Mouse (Mus musculus) retina, postnatal 1 day (tissue): Measurements from ENCODE around the gene Aacs.

Experiments used
- DNase-seq: peaks from one replicate; pipeline ENCODE4 v3.0.0-alpha.2; 2012

Gene Aacs

DNA sequence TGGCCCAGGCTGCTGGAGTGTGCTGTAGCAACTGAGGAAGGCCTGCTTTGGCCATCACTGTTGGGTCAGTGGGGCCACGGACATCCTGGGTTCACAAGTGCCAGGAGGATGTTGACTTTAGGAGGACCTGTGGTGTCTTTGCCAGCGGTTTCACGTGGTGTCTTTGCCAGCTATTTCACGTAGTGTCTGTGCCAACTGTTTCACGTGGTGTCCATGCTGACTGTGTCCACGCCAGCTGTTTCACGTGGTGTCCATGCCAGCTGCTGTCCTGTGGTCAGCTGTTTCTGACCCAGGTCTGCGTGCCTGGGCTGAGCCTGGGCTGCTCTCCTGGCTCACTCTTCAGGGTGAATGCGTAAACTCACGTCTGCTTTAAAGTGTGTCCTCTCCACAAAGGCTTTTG is 20.0 kb downstream of the Aacs start:
- no peak for DNase-seq

DNA sequence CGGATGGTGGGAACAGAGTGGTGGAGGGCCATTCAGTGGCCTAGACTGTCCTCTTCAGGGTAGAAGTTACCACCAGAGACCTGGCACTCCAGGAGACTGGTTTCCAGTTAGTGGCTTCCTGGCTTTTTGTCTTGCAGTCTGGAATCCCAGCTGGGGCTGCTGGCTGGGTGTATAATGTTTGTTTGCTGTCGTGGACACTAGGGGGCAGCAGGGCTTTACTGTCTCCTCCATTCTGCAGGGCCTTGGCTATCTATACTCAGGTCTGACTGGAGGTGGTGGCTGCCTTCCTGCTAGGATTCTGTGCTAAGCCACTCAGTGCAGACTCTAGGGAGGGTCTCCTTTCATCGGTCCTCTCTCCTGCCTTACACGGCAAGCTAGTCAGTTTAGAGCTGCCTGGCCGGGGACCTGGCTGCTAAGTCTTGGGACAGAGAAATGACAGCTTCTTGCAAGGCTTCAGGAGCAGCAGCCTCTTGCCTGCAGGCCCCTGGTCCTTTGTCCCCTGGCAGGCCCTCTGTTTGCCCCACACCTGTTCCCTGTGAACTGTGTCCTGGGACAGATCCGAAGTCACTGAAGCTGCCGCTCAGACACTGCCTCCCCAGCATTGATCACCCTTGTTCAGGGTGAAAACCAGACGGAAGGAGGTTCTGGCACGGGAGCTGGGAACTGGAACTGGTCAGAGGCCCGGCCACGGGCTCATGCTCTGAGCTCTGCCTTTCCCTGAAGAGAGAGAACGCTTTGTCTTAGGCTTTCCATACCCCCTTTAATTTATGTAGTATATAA is 22.4 kb downstream of the Aacs start:
- DNase-seq, result peak; percentile 75

DNA sequence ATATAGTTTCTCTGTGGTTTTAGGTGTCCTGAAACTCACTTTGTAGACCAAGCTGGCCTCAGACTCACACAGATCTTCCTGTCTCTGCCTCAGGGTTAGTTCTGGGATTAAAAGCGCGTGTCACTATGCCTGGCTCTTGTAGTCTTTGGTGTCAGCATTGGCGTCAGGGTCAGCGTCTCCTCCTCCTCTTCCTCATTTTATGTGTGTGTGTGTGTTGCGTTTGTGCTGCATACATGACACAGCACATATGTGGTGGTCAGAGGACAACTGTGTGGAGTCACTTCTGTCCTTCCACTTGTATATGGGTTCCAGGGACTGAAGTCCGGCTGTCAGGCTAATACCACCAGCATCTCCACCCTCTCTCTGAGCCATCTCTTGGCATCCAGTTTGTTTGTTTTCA is 25.9 kb downstream of the Aacs start:
- no peak for DNase-seq

DNA sequence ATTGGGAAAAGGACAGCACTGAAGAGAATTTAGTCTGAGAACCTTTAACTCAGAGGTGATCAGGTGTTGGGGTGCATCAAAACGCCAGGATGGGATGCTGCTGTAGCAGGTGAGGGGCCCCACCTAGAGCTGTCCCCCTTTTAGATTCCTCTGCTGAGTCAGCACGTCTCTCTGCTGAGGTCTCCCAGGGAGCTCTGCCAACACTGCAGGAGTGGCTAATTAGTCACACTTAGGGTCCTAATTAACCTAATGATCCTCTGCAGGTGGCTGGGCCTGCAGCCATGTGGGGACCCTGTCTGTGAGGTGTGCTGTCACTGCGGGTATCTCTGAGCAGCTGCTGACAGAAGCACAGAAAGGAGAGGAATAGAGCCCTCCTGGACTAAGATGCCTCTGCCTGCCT is 26.6 kb downstream of the Aacs start:
- no peak for DNase-seq

DNA sequence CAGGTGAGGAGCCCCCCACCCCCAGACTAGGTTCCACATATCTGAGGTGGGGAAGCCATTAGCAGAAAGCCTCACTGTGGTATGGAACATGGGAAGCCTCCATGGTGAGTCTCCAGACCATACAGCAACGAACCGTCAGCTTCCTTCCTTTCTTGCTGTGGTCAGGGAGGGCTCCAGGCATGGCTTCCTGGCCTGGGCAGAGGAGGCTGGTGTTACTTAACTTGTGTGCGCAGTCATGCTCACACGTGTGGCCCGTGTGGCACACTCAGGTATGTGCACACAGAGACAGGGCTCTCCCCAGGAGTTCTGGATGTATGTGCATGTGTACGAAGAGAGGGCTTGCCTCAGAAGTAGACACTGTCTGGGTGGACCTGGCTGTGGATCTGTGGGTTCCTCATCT is 28.0 kb downstream of the Aacs start:
- no peak for DNase-seq

DNA sequence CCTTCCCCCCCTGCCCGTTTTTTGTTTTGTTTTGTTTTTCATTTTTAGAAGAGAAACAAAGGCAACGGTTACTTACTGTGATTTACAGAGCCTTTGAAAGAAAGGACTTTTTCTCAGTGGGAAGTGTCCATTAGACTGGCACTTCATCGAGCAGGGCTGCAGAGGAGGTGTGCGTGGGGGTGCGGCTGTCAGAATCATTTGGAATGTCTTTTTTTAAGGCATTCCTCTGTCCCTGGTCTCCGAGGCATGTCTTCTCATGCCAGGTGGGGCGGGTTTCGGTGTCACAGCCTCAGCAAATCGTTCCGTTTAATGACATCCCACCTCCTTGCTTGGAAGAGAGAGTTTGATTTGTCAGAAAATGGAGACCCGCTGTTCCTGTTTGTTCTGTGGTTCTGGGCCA is 29.1 kb downstream of the Aacs start:
- DNase-seq, result no peak

DNA sequence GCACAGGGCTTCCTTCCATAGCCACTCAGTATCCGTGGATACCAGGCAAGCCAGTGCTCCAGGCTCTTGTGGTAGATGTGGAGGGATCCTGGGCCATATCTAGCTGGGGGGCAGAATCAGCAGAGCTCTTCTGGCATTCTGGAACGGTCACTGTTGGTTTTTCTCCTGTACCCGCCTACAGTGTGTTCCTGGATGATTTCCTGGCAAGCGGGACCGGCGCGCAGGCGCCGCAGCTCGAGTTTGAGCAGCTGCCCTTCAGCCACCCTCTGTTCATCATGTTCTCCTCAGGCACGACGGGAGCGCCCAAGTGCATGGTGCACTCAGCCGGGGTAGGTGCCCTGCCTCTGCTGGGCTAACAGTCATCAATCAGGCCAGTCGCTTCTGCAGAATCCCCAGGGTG is 30.4 kb downstream of the Aacs start:
- no peak for DNase-seq

DNA sequence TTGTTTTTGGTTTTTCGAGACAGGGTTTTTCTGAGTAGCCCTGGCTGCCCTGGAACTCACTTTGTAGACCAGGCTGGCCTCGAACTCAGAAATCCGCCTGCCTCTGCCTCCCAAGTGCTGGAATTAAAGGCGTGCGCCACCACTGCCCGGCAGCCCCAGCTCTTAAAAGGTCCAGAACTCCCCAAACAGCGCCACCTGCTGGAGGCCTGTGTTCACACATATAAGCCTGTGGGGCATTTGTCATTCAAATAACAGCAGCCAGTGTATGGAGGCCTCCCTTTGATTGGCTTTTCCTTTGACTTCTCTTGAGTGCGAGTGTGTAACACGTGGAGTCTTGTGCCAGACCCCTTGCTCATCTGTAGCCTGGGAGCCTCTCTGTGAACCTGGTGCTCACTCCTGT is 32.0 kb downstream of the Aacs start:
- DNase-seq, result peak; percentile 35

DNA sequence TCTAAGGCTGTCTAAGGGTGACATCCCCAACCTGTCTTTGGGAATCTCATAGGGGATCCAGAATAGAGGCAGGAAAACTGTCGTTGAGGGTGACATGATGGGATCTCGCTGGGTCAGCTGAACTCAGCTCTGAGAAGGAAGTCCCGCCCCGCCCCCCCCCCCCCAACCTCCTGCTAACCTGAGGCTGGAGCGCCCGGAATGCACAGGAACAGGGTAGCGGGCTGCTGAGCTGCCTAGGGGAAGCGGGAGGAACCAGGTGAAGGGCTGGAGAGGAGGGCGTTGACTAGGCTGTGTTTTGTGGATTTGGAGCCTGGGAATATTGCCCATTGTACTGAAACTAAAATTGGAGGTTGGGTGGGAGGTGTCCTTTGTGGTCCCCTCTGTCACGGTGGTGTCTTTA is 32.4 kb downstream of the Aacs start:
- DNase-seq, result no peak

DNA sequence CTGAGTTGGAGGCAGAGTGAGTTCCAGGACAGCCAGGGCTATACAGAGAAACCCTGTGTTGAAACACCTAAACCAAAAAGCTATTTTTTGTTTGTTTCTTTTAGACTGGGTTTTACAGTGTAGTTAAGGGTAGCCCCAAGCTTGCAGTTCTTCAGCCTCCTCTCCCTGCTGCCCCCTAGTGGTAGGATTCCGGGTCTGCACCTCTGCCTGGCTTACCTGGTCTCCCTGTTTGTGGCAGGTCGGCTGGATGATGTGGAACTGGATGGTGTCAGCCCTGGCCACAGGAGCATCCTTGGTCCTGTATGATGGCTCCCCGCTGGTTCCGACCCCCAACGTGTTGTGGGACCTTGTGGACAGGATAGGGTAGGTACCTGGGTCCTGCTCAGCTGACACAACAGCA is 33.9 kb downstream of the Aacs start:
- peak; percentile 66 for DNase-seq

DNA sequence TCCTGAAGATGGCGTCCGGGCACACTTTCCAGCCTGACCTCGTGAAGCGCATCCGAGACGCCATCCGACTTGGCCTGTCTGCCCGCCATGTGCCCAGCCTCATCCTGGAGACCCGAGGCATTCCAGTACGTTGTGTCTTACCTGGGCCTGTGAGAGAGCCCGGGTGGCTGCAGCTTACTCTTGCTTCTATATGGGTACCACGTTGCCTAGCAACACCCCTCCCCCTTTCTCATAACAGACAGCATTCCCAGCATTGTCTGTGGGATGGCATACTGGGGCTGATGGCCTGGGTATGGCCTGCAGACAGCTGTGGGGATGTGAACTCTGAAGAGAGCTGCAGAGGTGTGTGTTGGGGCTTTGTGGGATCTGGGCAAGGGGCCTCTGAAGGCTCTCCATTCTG is 39.4 kb downstream of the Aacs start:
- no peak for DNase-seq

DNA sequence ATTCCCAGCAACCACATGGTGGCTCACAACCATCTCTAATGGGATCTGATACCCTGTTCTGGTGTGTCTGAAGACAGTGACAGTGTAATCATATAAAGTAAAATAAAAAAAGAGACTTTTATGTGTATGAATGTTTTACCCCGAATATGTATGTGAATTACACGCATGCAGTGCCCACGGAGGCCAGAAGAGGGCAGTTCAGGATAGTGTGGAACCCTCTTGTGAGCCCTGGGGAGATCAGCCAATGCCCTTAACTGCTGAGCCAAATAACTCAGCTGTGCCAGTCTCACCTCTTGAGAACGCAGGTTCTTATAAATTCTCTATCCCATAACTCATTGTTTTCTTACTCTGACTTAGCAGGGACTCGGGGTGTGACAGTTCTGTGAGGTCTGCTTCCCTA is 43.0 kb downstream of the Aacs start:
- peak; percentile 51 for DNase-seq

DNA sequence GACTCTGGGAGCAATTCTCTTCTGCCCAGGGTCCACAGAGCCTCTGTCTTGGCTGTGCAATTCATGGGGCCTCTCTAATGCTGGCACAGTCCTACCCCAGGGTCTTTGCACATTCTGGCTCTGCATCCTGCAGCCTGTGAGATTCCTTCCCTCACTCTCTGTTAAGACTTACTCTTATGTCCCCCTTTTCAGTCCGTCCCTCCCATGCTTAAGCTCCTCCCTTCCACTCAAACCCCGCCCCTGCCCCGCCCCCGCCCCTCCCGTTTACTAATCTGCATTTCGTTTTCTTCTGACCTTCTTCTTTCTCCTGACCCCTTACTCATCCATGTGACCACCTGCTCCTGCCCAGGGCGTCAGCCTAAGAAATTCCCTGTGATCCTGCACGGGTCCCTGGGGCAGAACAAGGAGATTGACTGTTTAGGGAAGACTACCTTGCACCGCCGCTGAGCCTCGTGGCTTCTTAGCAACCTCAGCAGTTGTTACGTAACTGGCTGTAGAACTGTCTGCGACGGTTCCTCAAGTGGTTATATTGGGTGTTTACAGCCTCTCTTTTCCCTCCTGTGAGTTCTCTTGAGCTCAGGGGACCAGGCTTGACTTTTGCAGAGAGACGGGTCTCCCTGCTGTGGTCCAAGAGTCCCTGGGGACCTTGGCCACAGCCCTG is 45.4 kb downstream of the Aacs start:
- DNase-seq, result peak; percentile 37

DNA sequence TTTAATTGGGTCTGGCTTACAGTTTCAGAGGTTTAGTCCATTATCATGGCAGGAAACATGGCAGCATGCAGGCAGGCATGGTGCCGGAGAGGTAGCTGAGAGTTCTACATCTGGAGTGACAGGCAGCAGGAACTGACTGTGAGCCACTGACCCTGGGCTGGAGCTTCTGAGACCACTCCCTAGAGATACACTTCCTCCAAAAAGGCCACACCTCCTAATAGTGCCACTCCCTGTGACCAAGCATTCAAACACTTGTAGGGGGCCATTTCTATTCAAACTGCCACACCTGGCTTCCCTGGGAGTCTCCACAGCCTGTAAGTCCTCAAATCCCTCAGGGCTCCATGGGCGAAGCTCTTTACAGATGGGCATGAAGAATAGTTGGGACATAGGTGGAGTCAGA is 47.7 kb downstream of the Aacs start:
- DNase-seq, result no peak

DNA sequence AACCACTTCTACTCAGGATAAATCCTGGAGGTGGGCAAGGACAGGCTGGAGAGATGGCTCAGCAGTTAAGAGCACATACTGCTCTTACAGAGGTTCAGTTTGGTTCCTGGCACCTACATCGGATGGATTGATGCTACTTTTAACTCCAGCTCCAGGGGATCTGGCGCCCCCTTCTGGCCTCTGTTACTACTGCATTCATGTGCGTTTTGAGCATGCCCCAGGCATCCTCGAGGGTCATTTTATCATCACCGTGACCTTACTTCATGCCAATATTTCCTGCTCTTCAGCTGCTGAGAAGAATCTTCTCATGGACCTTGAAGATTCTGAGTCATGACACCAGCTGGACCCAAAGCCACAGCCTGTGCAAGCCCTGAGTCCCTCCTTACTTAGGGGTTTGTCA is 49.9 kb downstream of the Aacs start:
- no peak for DNase-seq

DNA sequence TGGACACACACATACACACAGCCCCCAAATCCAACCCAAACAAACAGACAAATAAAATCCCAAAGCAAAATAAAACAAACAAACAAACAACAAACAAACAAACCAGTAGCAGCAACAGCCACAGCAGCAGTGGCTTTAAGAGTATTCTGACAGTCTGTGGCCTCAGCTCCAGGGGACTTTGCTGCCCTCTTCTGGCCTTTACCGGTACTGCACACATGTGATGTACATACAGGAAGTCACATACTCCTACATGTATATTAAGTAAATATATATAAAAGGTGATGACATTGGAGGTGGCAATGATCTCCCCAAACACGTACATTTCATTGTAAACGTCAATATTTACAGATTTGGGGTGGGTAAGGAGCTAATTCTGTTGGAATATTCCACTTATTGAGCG is 50.9 kb downstream of the Aacs start:
- no peak for DNase-seq

DNA sequence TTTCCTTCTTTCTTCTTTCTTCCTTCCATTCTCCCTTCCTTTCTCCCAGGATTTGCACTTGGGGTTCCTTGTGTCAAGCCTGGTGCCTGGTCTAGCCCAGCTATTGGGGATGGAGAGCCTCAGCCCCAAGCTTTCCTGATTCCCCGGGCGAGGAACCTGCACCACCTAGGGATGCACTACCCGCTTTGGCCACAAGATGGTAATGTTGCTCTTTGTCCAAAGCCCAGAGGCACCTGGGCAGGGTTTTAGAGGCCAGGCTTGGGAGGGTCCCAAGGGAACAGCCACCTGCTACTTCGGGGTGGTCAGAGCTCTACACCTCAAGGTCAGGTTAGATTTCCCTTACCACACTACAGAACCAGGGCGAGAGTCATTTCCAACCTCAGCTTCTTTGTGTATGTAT is 53.5 kb downstream of the Aacs start:
- DNase-seq, result peak; percentile 74

DNA sequence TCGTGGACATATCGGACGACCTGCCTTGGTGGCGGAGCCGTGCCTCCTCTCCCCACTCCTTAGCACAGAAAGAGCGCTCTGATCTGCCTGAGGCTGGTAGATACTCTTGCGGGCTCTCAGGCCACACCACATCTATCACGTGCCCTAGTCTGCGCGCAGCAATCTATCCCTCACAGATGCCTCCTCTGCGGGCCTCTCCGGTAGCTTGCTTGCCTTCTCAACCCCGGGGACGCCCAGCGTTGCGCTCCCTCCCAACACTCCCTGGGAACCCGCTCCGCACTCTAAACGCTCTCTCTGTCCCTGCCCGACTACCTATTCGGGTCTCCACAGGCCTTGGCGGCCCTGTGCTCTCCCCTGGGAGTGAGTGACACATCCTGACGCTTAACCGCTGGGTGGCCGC is 56.0 kb downstream of the Aacs start, which contains the start of gene Tmem132b:
Gene Tmem132b, plus strand, starts transcription at position 141 of the 400 bp plus-strand sequence.
- peak; percentile 60 for DNase-seq

DNA sequence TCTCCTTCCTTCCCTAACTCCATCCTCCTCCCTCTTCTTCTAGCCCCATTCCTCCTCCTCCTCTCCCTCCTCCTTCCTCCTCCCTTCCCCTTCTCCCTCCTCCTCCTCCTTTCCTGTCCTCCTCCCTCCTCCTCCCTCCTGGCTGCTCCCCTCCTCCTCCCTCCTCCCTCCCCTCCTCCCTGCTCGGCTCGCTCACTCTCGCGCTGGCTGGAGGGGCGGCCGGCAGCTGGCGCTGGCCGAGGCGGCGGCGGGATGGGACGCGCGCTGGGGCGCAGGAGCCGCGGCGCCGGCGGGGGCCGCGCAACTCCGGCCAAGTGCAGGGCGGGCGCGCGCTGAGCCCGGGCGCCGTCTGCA is 56.6 kb downstream of the Aacs start:
- peak; percentile 85 for DNase-seq

DNA sequence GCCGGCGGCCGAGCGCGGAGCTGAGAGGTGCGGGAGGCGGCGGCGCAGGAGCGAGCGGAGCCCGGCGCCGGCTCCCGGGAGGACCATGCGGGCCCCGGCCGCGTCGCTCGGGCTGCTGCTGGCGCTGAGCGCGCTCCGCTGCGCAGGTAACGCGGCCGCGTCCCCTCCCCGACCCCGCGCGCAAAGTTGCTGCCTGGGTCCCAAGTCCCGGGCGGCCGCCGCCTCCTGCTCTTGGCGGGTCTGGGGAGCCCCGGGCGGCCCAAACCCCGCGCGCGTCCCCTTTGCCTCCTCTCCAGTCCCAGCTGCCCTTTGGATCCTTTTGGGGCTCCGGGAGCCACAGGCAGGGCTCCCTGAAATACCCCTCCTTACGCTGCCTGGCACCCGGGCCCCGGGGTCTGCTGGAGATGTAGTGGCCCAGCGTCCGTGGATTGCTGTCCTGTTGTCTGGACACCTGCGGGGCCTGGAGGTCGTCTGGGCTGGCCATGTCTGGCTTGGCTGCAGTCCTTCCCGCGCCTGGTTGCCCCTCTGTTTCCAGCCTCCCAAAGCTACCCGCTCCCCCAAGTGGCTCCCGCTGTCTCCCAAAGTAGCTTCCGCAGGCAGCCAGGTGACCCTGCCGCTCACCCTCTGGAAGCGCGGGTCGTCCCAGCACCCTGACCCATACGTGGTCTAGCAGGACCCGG is 57.1 kb downstream of the Aacs start:
- DNase-seq, result peak; percentile 29

DNA sequence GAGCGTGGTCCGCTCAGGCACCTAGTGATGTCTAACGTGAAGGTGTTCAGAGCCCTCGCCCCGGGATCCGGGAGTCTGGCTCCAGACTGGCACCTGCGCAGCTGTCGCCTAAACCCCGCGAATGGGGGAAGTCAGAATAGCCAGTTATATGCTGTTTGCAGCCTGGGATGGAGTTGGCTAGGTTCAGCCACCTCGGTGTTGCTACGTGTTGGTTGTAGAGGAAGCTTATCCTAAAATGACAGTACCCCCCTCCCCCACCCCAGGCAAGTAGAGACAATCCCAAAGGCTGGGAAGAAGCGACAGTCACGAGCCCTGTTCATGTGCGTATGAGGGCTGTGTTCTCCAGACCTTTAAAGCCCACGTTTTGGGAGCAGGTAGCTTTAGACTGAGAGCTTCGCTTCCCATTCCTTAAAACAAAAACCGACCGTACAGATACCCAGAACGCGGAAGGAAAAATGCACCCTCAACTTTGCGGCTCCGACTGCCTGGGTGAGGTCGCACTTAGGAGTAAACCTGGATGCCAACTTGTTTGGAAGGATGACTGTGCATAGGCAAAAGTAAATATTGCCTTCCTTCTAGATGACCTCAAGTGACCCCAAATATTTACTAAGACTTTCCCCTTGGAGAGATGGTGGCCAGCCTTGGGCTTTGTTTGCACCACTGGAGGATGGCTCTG is 57.7 kb downstream of the Aacs start:
- DNase-seq, result peak; percentile 28

DNA sequence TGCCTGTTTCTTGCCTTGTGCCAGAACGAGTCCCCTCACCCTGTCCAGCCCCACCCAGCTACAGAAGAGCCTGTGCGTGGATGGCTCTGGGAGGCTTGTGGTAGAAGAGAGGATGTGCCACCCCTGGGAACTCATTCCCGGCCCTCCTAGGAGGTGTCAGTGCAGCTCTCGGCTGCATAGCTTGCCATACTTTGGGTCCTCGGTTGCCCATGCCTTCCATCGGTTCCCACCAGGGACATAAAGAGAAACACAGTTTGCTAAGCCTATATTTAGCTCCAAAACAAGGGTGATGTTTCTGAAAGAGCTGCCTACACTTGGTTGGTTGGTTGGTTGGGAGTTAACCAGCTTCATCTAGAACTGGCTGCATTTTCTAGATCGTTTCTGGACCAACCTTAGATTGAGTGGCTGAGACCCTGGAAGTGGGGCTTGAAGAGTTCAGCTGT is 58.6 kb downstream of the Aacs start:
- no peak for DNase-seq

DNA sequence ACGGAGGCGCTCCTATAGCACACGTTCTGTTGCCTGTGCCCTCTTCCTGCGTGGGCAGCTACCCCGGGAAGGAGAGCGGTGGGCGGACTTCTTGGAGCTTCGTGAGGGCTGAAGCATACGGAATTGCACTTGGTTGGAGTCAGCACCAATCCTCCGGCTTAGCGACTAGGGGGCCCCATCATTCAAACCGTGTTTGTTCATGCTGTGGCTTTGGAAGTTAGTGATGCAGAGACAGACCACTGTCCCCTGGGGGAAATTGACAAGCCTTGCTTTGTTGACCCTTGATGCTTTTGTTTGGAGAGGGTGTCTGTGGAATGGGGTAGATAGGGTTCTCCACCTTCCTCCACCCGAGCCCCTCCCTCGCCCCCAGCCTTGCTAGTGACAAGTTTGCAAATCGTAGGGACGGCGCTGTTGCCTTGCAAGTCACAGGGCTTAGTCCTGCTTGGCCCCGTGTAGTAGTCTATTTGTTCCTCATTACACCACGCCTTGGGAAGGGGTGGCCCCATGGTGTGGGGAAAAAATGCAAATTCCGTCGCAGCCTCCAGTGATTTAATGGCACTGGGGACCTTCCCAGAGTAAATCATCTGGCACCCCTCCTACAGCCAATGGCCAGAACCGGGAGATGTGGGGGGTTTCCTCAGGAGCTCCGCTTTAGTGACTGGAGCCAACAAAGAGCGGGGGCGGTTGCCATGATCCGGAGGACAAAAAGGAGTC is 59.2 kb downstream of the Aacs start:
- DNase-seq, result peak; percentile 55
